Mouse (Mus musculus) CH12.LX (cell line): ENCODE results near the gene Nol4l. TPM values are rescaled to one million over a fixed set of nuclear protein-coding genes. Genes with fewer than 3 reads are reported as not detected.

Experiments
- DNase-seq: peaks from one replicate; pipeline ENCODE4 v3.0.0-alpha.2; 2013; ENCODE audit errors: extremely low read depth
- H3K27ac ChIP-seq: 2 replicates; pipeline ENCODE4 v1.5.1; 2012; ENCODE audit warnings: low read depth, mild to moderate bottlenecking, control low read depth, moderate library complexity; ENCODE audit not compliant: insufficient read depth
- H3K27me3 ChIP-seq: replicated peaks from 2 replicates; pipeline ENCODE3; 2012; ENCODE audit warnings: inconsistent platforms
- H3K36me3 ChIP-seq, 2 experiments: replicated peaks in 1 of 2; 2 replicates each; pipeline versions ENCODE3 to v1.6.1; 2012; ENCODE audit warnings: inconsistent platforms in 1 of 2, low read length in 1 of 2, mild to moderate bottlenecking in 1 of 2, mixed read lengths in 1 of 2, moderate library complexity in 1 of 2; ENCODE audit not compliant: control insufficient read depth in 1 of 2, insufficient read depth in 1 of 2
- H3K4me1 ChIP-seq, 2 experiments: 2 replicates each; pipeline ENCODE4 v1.6.1; 2012; ENCODE audit warnings: inconsistent platforms in 1 of 2, moderate library complexity in 1 of 2; ENCODE audit not compliant: insufficient read depth in 2 of 2, control insufficient read depth in 1 of 2
- H3K4me2 ChIP-seq: 2 replicates; pipeline ENCODE4 v1.6.1; 2012; ENCODE audit warnings: low read depth, mild to moderate bottlenecking, control low read depth; ENCODE audit not compliant: poor library complexity, insufficient read depth, severe bottlenecking
- H3K4me3 ChIP-seq, 3 experiments: fragments of 150-350 bp in 1 of 3; sonication (generic) in 1 of 3; replicated peaks in 1 of 3; 2 replicates each; pipeline versions ENCODE3 to v1.5.1; 2011 to 2012; ENCODE audit warnings: low read depth in 2 of 3, low read length in 2 of 3, mild to moderate bottlenecking in 2 of 3, moderate library complexity in 2 of 3, control low read depth in 1 of 3, improper control_type of control experiment in 1 of 3, inconsistent platforms in 1 of 3, mixed read lengths in 1 of 3; ENCODE audit not compliant: poor library complexity in 1 of 3
- H3K79me2 ChIP-seq: replicated peaks from 2 replicates; pipeline ENCODE4 v1.6.1; 2012; ENCODE audit warnings: mild to moderate bottlenecking, moderate library complexity; ENCODE audit not compliant: control insufficient read depth, poor library complexity, insufficient read depth, severe bottlenecking; ENCODE audit errors: extremely low read depth
- H3K9ac ChIP-seq: 2 replicates; pipeline ENCODE4 v1.6.1; 2012; ENCODE audit warnings: low read depth, mild to moderate bottlenecking, control low read depth, moderate library complexity; ENCODE audit not compliant: insufficient read depth
- H3K9me3 ChIP-seq: replicated peaks from 2 replicates; pipeline ENCODE3; 2012; ENCODE audit warnings: low read length, inconsistent platforms, mixed read lengths
- BHLHE40 ChIP-seq: IDR thresholded peaks from 2 replicates; pipeline ENCODE4 v1.6.1; 2011; ENCODE audit warnings: mild to moderate bottlenecking, low read depth, low read length, improper control_type of control experiment
- ELF1 ChIP-seq: IDR thresholded peaks from 2 replicates; pipeline ENCODE4 v1.6.1; 2014; ENCODE audit warnings: low read depth, mild to moderate bottlenecking, inconsistent platforms, low read length, improper control_type of control experiment
- EP300 ChIP-seq: IDR thresholded peaks from 2 replicates; pipeline ENCODE4 v1.6.1; 2011; ENCODE audit warnings: low read length, improper control_type of control experiment
- ETS1 ChIP-seq: conservative IDR thresholded peaks from 2 replicates; pipeline ENCODE4 v1.6.1; 2012; ENCODE audit warnings: low read depth, mild to moderate bottlenecking, inconsistent platforms, low read length, improper control_type of control experiment, moderate library complexity
- HCFC1 ChIP-seq: IDR thresholded peaks from 2 replicates; pipeline ENCODE4 v1.6.1; 2012; ENCODE audit warnings: low read depth, mild to moderate bottlenecking, inconsistent platforms, low read length, improper control_type of control experiment
- IRF4 ChIP-seq: IDR thresholded peaks from 2 replicates; pipeline ENCODE4 v1.6.1; 2014; ENCODE audit warnings: low read depth, mild to moderate bottlenecking, inconsistent platforms, low read length, improper control_type of control experiment
- JUND ChIP-seq: conservative IDR thresholded peaks from 2 replicates; pipeline ENCODE4 v1.6.1; 2011; ENCODE audit warnings: low read depth, low read length, improper control_type of control experiment
- KAT2A ChIP-seq: IDR thresholded peaks from 2 replicates; pipeline ENCODE4 v1.6.1; 2012; ENCODE audit warnings: low read length, improper control_type of control experiment, inconsistent platforms; ENCODE audit not compliant: insufficient replicate concordance
- MAFK ChIP-seq: IDR thresholded peaks from 2 replicates; pipeline ENCODE4 v1.6.1; 2011; ENCODE audit warnings: low read length, improper control_type of control experiment; ENCODE audit not compliant: insufficient replicate concordance
- MAZ ChIP-seq: IDR thresholded peaks from 2 replicates; pipeline ENCODE4 v1.6.1; 2012; ENCODE audit warnings: low read depth, mild to moderate bottlenecking, inconsistent platforms, low read length, improper control_type of control experiment, moderate library complexity
- MYC ChIP-seq: IDR thresholded peaks from 2 replicates; pipeline ENCODE4 v1.6.1; 2011; ENCODE audit warnings: low read depth, mild to moderate bottlenecking, improper control_type of control experiment, low read length
- NELFE ChIP-seq: IDR thresholded peaks from 2 replicates; pipeline ENCODE4 v1.6.1; 2011; ENCODE audit warnings: low read depth, low read length, improper control_type of control experiment
- NRF1 ChIP-seq: IDR thresholded peaks from 2 replicates; pipeline ENCODE4 v1.6.1; 2014; ENCODE audit warnings: low read depth, mild to moderate bottlenecking, inconsistent platforms, low read length, improper control_type of control experiment, moderate library complexity
- SIN3A ChIP-seq: IDR thresholded peaks from 2 replicates; pipeline ENCODE4 v1.6.1; 2012; ENCODE audit warnings: low read length, improper control_type of control experiment, inconsistent platforms
- SMC3 ChIP-seq: IDR thresholded peaks from 2 replicates; pipeline ENCODE4 v1.6.1; 2011; ENCODE audit warnings: low read depth, low read length, improper control_type of control experiment
- TCF12 ChIP-seq: IDR thresholded peaks from 2 replicates; pipeline ENCODE4 v1.6.1; 2014; ENCODE audit warnings: low read depth, mild to moderate bottlenecking, inconsistent platforms, low read length, improper control_type of control experiment
- UBTF ChIP-seq: IDR thresholded peaks from 2 replicates; pipeline ENCODE4 v1.6.1; 2012; ENCODE audit warnings: low read depth, mild to moderate bottlenecking, inconsistent platforms, low read length, improper control_type of control experiment, moderate library complexity
- ZKSCAN1 ChIP-seq: IDR thresholded peaks from 2 replicates; pipeline ENCODE4 v1.6.1; 2012; ENCODE audit warnings: low read depth, inconsistent platforms, low read length, improper control_type of control experiment, borderline replicate concordance
- ZNF384 ChIP-seq: IDR thresholded peaks from 2 replicates; pipeline ENCODE4 v1.6.1; 2012; ENCODE audit warnings: low read depth, low read length, improper control_type of control experiment, inconsistent platforms
- dilution Hi-C: fragments of 300-500 bp; cut with MboI; formaldehyde crosslinking; loops from 2 replicates; pipeline ENCODE4 v1.14.3; 2020; ENCODE audit warnings: low sequenced_read_pairs; ENCODE audit not compliant: extremely low pct_unique_long_range_greater_than_20kb, extremely low pct_ligation_motif_present
- in situ Hi-C: fragments of 300-500 bp; cut with MboI; formaldehyde crosslinking; loops from 3 replicates; pipeline ENCODE4 v1.14.3; 2019; ENCODE audit warnings: low sequenced_read_pairs, low pct_ligation_motif_present, low pct_unique_long_range_greater_than_20kb, mixed read lengths
- polyA plus RNA-seq: library from polyadenylated mRNA; unstranded; fragments of >175 nt; gene quantifications from 2 replicates; pipeline ENCODE4 v1.2.1, GENCODE M21; 2012; ENCODE audit warnings: low read depth; ENCODE audit not compliant: insufficient read length
- total RNA-seq, 2 experiments: library from RNA; depleted of rRNA; stranded (reverse); fragments of 300-350 nt in 1 of 2; fragments of >200 nt in 1 of 2; gene quantifications; 2 replicates each; pipeline ENCODE4 v1.2.3; 2012 to 2014

The Nol4l gene
- total and polyA plus RNA-seq, 3 experiments, result 1.3 to 3.7 (median 3.5) TPM

- no peak overlapping the region for H3K4me3 ChIP-seq
- no peaks in the 10 kb centered on the region for H3K9me3 ChIP-seq
- H3K4me1 ChIP-seq, result peaks cover 2 to 7% of the 10 kb centered on the region in 2 experiments; a peak in 2 of 4 replicates
- H3K36me3 ChIP-seq, result no peaks in the 10 kb centered on the region
- peaks cover 11% of the 10 kb centered on the region for H3K27me3 ChIP-seq
- in situ Hi-C loops, result no loop called here
- no peak overlapping the region for H3K4me2 ChIP-seq
- no peak overlapping the region for H3K9ac ChIP-seq
- no peak overlapping the region for H3K27ac ChIP-seq
- TF ChIP-seq EP300, result no peak
- TF ChIP-seq ELF1, result no peak
- TF ChIP-seq, all 38 proteins: peak for 0
- no peaks in the 10 kb centered on the region for H3K79me2 ChIP-seq
- DNase-seq, result no peak
- dilution Hi-C loops, result no loop called here
Measured at GRCm38 (mm10) chr2:153448519-153448918, 81.3 kb downstream of the Nol4l start.

- TF ChIP-seq SIN3A (no peak), SMC3 (no peak), MYC (no peak), HCFC1 (no peak), NELFE (no peak), NRF1 (no peak), ZKSCAN1 (no peak), ZNF384 (no peak), EP300 (no peak), IRF4 (no peak), UBTF (no peak), MAFK (no peak), MAZ (no peak), JUND (no peak), ETS1 (no peak), TCF12 (no peak), BHLHE40 (no peak), KAT2A (no peak)
- no peak for DNase-seq
- in situ Hi-C loops, result no loop called here
- H3K4me2 ChIP-seq, result no peak overlapping the region
- H3K4me3 ChIP-seq, result no peak overlapping the region
- H3K79me2 ChIP-seq, result no peaks in the 10 kb centered on the region
- H3K36me3 ChIP-seq, result no peaks in the 10 kb centered on the region
- no peak overlapping the region for H3K27ac ChIP-seq
- peaks cover 11% of the 10 kb centered on the region for H3K27me3 ChIP-seq
- H3K9ac ChIP-seq, result no peak overlapping the region
- peaks cover 2 to 7% of the 10 kb centered on the region in 2 experiments; a peak in 2 of 4 replicates for H3K4me1 ChIP-seq
- dilution Hi-C loops, result no loop called here
- no peaks in the 10 kb centered on the region for H3K9me3 ChIP-seq
Measured at GRCm38 (mm10) chr2:153447719-153448118, 82.1 kb downstream of the Nol4l start.
